In genomic region chr11:46882456-46882855, GRCm38 (mm10) we compare ENCODE assay signal across 16 mouse cellular contexts.
"Had no signal": no experiment of that assay in that cellular context is flagged by ENCODE, and none has a peak within 500 bp of the region (broad histone marks: within the 10 kb centered on the region; RNA-seq: fewer than 3 reads in every experiment).

No protein-coding gene starts in this region.

- H3K9ac ChIP-seq: neural tube, embryonic 13.5 days; neural tube, embryonic 15.5 days; stomach, embryonic 15.5 days had no signal

- H3K4me1 ChIP-seq: neural tube, embryonic 13.5 days; neural tube, embryonic 15.5 days; stomach, embryonic 15.5 days had no signal

- H3K36me3 ChIP-seq: neural tube, embryonic 13.5 days; neural tube, embryonic 15.5 days; stomach, embryonic 15.5 days had no signal

- H3K27me3 ChIP-seq: neural tube, embryonic 13.5 days; neural tube, embryonic 15.5 days; stomach, embryonic 15.5 days had no signal

- H3K4me2 ChIP-seq: neural tube, embryonic 13.5 days; neural tube, embryonic 15.5 days; stomach, embryonic 15.5 days had no signal

- H3K9me3 ChIP-seq: neural tube, embryonic 13.5 days; neural tube, embryonic 15.5 days; stomach, embryonic 15.5 days had no signal

- DNase-seq: retina, postnatal 1 day; right cerebral cortex, adult 18-20 months; right cerebral cortex, postnatal 14 days; right cerebral cortex, postnatal 25 days; right cerebral cortex, postnatal 4 days; spleen, adult 18-20 months; thymus, adult 18-20 months; thymus, adult 2 months; thymus, postnatal 14 days; thymus, postnatal 25 days; thymus, postnatal 36 days; thymus, postnatal 4 days had no signal

- H3K27ac ChIP-seq: neural tube, embryonic 13.5 days; neural tube, embryonic 15.5 days; stomach, embryonic 15.5 days; stomach, postnatal 0 days had no signal

- H3K4me3 ChIP-seq: neural tube, embryonic 13.5 days; neural tube, embryonic 15.5 days; stomach, embryonic 15.5 days had no signal
